Mouse (Mus musculus) megakaryocyte, embryonic 14.5 days (primary cell): ENCODE results near the gene Adprh.

Experiments used
- FLI1 ChIP-seq: IDR thresholded peaks from 2 replicates; pipeline ENCODE4 v1.6.1; 2012; ENCODE audit warnings: low read length, inconsistent platforms, mixed read lengths
- GATA1 ChIP-seq: IDR thresholded peaks from 3 replicates; pipeline ENCODE4 v1.6.1; 2012; ENCODE audit warnings: mixed read lengths, low read length, inconsistent platforms, borderline replicate concordance

DNA sequence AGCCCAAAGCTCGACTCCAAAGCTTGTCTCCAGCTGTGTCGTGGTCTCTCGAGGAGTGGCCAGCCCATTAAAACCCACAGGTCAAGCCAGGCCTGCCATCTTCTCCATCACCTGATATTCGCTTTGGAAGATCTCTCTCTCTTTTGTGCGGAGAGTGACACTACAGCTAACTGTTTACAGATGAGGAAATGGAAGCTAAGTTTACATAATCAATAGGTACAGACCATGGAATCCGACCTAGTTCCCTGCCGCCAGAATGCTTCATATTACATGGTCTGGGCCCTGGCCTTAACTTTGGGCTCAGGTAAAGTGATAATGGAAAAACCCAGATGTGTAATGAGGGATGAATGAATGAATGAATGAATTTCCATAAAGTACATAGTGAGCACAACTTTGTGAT is 1.8 kb downstream of the Adprh start:
- TF ChIP-seq FLI1, result no peak
- no peak for TF ChIP-seq GATA1
